Mouse (Mus musculus) MEL (cell line): ENCODE measurements at regions not wholly inside any gene's neighbourhood (a gene's known extent, or its start where the extent isn't known, plus 50 kb on each side); places are given as distances from the start of the nearest gene placed in this dataset.
A peak's percentile ranks its signal among the peaks of the same experiment; 100 is the strongest.

ENCODE experiments used
- DNase-seq: peaks from one replicate; pipeline ENCODE4 v3.0.0; 2011; ENCODE audit warnings: low read depth, low spot score
- H3K27ac ChIP-seq: 2 replicates; pipeline ENCODE4 v1.5.1; 2012; ENCODE audit warnings: low read depth, mild to moderate bottlenecking, control low read depth, low read length, moderate library complexity; ENCODE audit not compliant: control insufficient read depth
- H3K27me3 ChIP-seq, 2 experiments: fragments of 150-350 bp in 1 of 2; sonication (generic) in 1 of 2; 2 replicates each; pipeline ENCODE4 v1.6.1; 2012; ENCODE audit warnings: low read length in 2 of 2, mild to moderate bottlenecking in 2 of 2, improper control_type of control experiment in 1 of 2, moderate library complexity in 1 of 2; ENCODE audit not compliant: insufficient read depth in 2 of 2, control insufficient read depth in 1 of 2
- H3K36me3 ChIP-seq, 2 experiments: 2 replicates each; pipeline ENCODE4 v1.6.1; 2012 to 2014; ENCODE audit warnings: low read length in 2 of 2, improper control_type of control experiment in 1 of 2, inconsistent platforms in 1 of 2, mild to moderate bottlenecking in 1 of 2; ENCODE audit not compliant: insufficient read depth in 2 of 2, control insufficient read depth in 1 of 2
- H3K4me1 ChIP-seq, 2 experiments: fragments of 150-350 bp in 1 of 2; sonication (generic) in 1 of 2; 2 replicates each; pipeline ENCODE4 v1.6.1; 2012; ENCODE audit warnings: low read length in 2 of 2, improper control_type of control experiment in 1 of 2, mild to moderate bottlenecking in 1 of 2; ENCODE audit not compliant: insufficient read depth in 2 of 2, control insufficient read depth in 1 of 2
- H3K4me3 ChIP-seq, 2 experiments: fragments of 150-350 bp in 1 of 2; sonication (generic) in 1 of 2; 2 replicates each; pipeline ENCODE4 v1.5.1; 2012; ENCODE audit warnings: low read depth in 2 of 2, low read length in 2 of 2, mild to moderate bottlenecking in 2 of 2, moderate library complexity in 2 of 2, control low read depth in 1 of 2, improper control_type of control experiment in 1 of 2; ENCODE audit not compliant: control insufficient read depth in 1 of 2, insufficient read depth in 1 of 2
- H3K79me2 ChIP-seq: 2 replicates; pipeline ENCODE4 v1.6.1; 2012; ENCODE audit warnings: mild to moderate bottlenecking, low read length, moderate library complexity; ENCODE audit not compliant: control insufficient read depth, poor library complexity, insufficient read depth
- H3K9ac ChIP-seq: 2 replicates; pipeline ENCODE4 v1.6.1; 2012; ENCODE audit warnings: low read depth, mild to moderate bottlenecking, control low read depth, low read length, moderate library complexity; ENCODE audit not compliant: control insufficient read depth, poor library complexity, severe bottlenecking
- H3K9me3 ChIP-seq: fragments of 150-350 bp; sonication (generic); replicated peaks from 2 replicates; pipeline ENCODE4 v1.6.1; 2012; ENCODE audit warnings: mild to moderate bottlenecking, low read length, improper control_type of control experiment, moderate library complexity; ENCODE audit not compliant: insufficient read depth
- BHLHE40 ChIP-seq: IDR thresholded peaks from 2 replicates; pipeline ENCODE4 v1.6.1; 2012; ENCODE audit warnings: low read depth, mild to moderate bottlenecking, inconsistent platforms, low read length, improper control_type of control experiment, borderline replicate concordance
- CHD1 ChIP-seq: IDR thresholded peaks from 2 replicates; pipeline ENCODE4 v1.6.1; 2012; ENCODE audit warnings: low read depth, mild to moderate bottlenecking, inconsistent platforms, low read length, improper control_type of control experiment
- E2F4 ChIP-seq: IDR thresholded peaks from 2 replicates; pipeline ENCODE4 v1.6.1; 2011; ENCODE audit warnings: low read depth, low read length, improper control_type of control experiment, borderline replicate concordance
- ELF1 ChIP-seq: IDR thresholded peaks from 2 replicates; pipeline ENCODE4 v1.6.1; 2014; ENCODE audit warnings: low read depth, mild to moderate bottlenecking, inconsistent platforms, low read length, improper control_type of control experiment, moderate library complexity
- GABPA ChIP-seq: IDR thresholded peaks from 2 replicates; pipeline ENCODE4 v1.6.1; 2012; ENCODE audit warnings: low read depth, mild to moderate bottlenecking, inconsistent platforms, low read length, improper control_type of control experiment, moderate library complexity
- HCFC1 ChIP-seq: IDR thresholded peaks from 2 replicates; pipeline ENCODE4 v1.6.1; 2012; ENCODE audit warnings: low read depth, mild to moderate bottlenecking, inconsistent platforms, low read length, improper control_type of control experiment, moderate library complexity
- JUND ChIP-seq: IDR thresholded peaks from 2 replicates; pipeline ENCODE4 v1.6.1; 2011; ENCODE audit warnings: low read depth, mild to moderate bottlenecking, improper control_type of control experiment, low read length
- MAFK ChIP-seq: IDR thresholded peaks from 2 replicates; pipeline ENCODE4 v1.6.1; 2011; ENCODE audit warnings: low read depth, mild to moderate bottlenecking, low read length, improper control_type of control experiment, borderline replicate concordance
- MAZ ChIP-seq: IDR thresholded peaks from 2 replicates; pipeline ENCODE4 v1.6.1; 2012; ENCODE audit warnings: low read depth, mild to moderate bottlenecking, inconsistent platforms, low read length, improper control_type of control experiment
- MYB ChIP-seq: IDR thresholded peaks from 2 replicates; pipeline ENCODE4 v1.6.1; 2011; ENCODE audit warnings: mild to moderate bottlenecking, low read depth, low read length, improper control_type of control experiment
- MYC ChIP-seq: IDR thresholded peaks from 2 replicates; pipeline ENCODE4 v1.6.1; 2011; ENCODE audit warnings: low read depth, mild to moderate bottlenecking, low read length, improper control_type of control experiment, moderate library complexity
- NELFE ChIP-seq: IDR thresholded peaks from 2 replicates; pipeline ENCODE4 v1.6.1; 2011; ENCODE audit warnings: low read depth, low read length, improper control_type of control experiment
- NRF1 ChIP-seq: IDR thresholded peaks from 2 replicates; pipeline ENCODE4 v1.6.1; 2014; ENCODE audit warnings: low read depth, mild to moderate bottlenecking, inconsistent platforms, low read length, improper control_type of control experiment, moderate library complexity; ENCODE audit not compliant: poor library complexity, insufficient read depth, severe bottlenecking
- RAD21 ChIP-seq: IDR thresholded peaks from 2 replicates; pipeline ENCODE4 v1.6.1; 2011; ENCODE audit warnings: mild to moderate bottlenecking, low read depth, low read length, improper control_type of control experiment
- RCOR1 ChIP-seq: IDR thresholded peaks from 2 replicates; pipeline ENCODE4 v1.6.1; 2012; ENCODE audit warnings: low read depth, mild to moderate bottlenecking, inconsistent platforms, low read length, improper control_type of control experiment
- TBP ChIP-seq: IDR thresholded peaks from 2 replicates; pipeline ENCODE4 v1.8.0; 2011; ENCODE audit warnings: low read depth, low read length, improper control_type of control experiment
- UBTF ChIP-seq: IDR thresholded peaks from 2 replicates; pipeline ENCODE4 v1.6.1; 2012; ENCODE audit warnings: low read depth, mild to moderate bottlenecking, inconsistent platforms, low read length, improper control_type of control experiment, moderate library complexity, borderline replicate concordance; ENCODE audit not compliant: insufficient read depth
- USF1 ChIP-seq: IDR thresholded peaks from 2 replicates; pipeline ENCODE4 v1.6.1; 2014; ENCODE audit warnings: low read depth, mild to moderate bottlenecking, inconsistent platforms, low read length, improper control_type of control experiment, moderate library complexity
- USF2 ChIP-seq, 2 experiments: IDR thresholded peaks; 2 replicates each; pipeline ENCODE4 v1.6.1; 2011 to 2012; ENCODE audit warnings: improper control_type of control experiment in 2 of 2, low read length in 2 of 2, borderline replicate concordance in 1 of 2, inconsistent platforms in 1 of 2, low read depth in 1 of 2, mild to moderate bottlenecking in 1 of 2; ENCODE audit not compliant: insufficient read depth in 1 of 2
- ZMIZ1 ChIP-seq: IDR thresholded peaks from 2 replicates; pipeline ENCODE4 v1.6.1; 2012; ENCODE audit warnings: low read depth, mild to moderate bottlenecking, inconsistent platforms, low read length, improper control_type of control experiment, moderate library complexity
- ZNF384 ChIP-seq: IDR thresholded peaks from 2 replicates; pipeline ENCODE4 v1.6.1; 2012; ENCODE audit warnings: low read depth, mild to moderate bottlenecking, inconsistent platforms, low read length, improper control_type of control experiment

GRCm38 (mm10) chr5:91727448-91727847 is 210.0 kb downstream of the Parm1 start:
- no peak for DNase-seq
- Histone ChIP-seq H3K9me3 (no peaks in the 10 kb centered on the region), H3K36me3 (peaks cover 0 to 76% of the 10 kb centered on the region in 2 experiments; a peak in 2 of 4 replicates), H3K27me3 (no peaks in the 10 kb centered on the region), H3K79me2 (peaks cover 16% of the 10 kb centered on the region), H3K4me3 (peak overlapping the region in 1 of 2 experiments; percentile 27; a peak in 1 of 4 replicates), H3K4me1 (peaks cover 26 to 72% of the 10 kb centered on the region in 2 experiments), H3K9ac (peak overlapping the region; percentile 36), H3K27ac (peak overlapping the region; percentile 100)
- TF ChIP-seq MAZ (no peak), JUND (no peak), MYC (no peak), MAFK (no peak), MYB (no peak), CHD1 (no peak), HCFC1 (no peak), NRF1 (no peak), RAD21 (no peak), ZNF384 (no peak), RCOR1 (no peak), TBP (no peak), USF1 (no peak), NELFE (no peak)

- Histone ChIP-seq H3K79me2 (peaks cover 16% of the 10 kb centered on the region), H3K27me3 (no peaks in the 10 kb centered on the region), H3K4me3 (peak overlapping the region; percentile 19 to 27), H3K27ac (peak overlapping the region; percentile 100), H3K9ac (peak overlapping the region; percentile 70), H3K4me1 (peaks cover 26 to 70% of the 10 kb centered on the region in 2 experiments), H3K9me3 (no peaks in the 10 kb centered on the region), H3K36me3 (peaks cover 0 to 78% of the 10 kb centered on the region in 2 experiments; a peak in 2 of 4 replicates)
- no peak for DNase-seq
- TF ChIP-seq ZMIZ1: no peak
- TF ChIP-seq UBTF: no peak
- no peak for TF ChIP-seq ELF1
- TF ChIP-seq E2F4: no peak
- TF ChIP-seq MYB: no peak
- no peak for TF ChIP-seq BHLHE40
- no peak for TF ChIP-seq GABPA
- no peak for TF ChIP-seq RAD21
- TF ChIP-seq USF1: no peak
- TF ChIP-seq MAFK: no peak
- TF ChIP-seq USF2 (IDR thresholded peaks at IDR 0.05; ENCODE audit: borderline replicate concordance in 1 of 2, insufficient read depth in 1 of 2, low read depth in 1 of 2, low read length in 2 of 2): no peak
- no peak for TF ChIP-seq HCFC1
- no peak for TF ChIP-seq RCOR1
- TF ChIP-seq ZNF384: no peak
Measured at GRCm38 (mm10) chr5:91726118-91726500, 208.7 kb downstream of the Parm1 start.
